Mouse (Mus musculus): ENCODE measurements at regions not wholly inside any gene's neighbourhood (a gene's known extent, or its start where the extent isn't known, plus 50 kb on each side); places are given as distances from the start of the nearest gene placed in this dataset.

- H3K27ac ChIP-seq (ENCODE audit: poor library complexity, severe bottlenecking): no peak overlapping the region
- H3K4me3 ChIP-seq: no peak overlapping the region
- no peaks in the 10 kb centered on the region for H3K4me1 ChIP-seq (replicated peaks)
- no peaks in the 10 kb centered on the region for H3K27me3 ChIP-seq (replicated peaks)
- 0 out of 2 replicates have a peak, but pooled peaks cover 3% of the 10 kb centered on the region for H3K9me3 ChIP-seq (replicated peaks)
- ATAC-seq (ENCODE audit: insufficient number of reproducible peaks, low FRiP score): no peak
- no peaks in the 10 kb centered on the region for H3K36me3 ChIP-seq
- 73% methylated on average over 3 of the region's 3 CpGs for WGBS
- H3K9ac ChIP-seq: no peak overlapping the region
- H3K4me2 ChIP-seq: no peak overlapping the region
These were observed 438.5 kb downstream of the Cdk5rap2 start for GRCm38 (mm10) chr4:69971721-69972120.

GRCm38 (mm10) chr4:69968424-69968823 lies 441.8 kb downstream of the Cdk5rap2 start:
- H3K27ac ChIP-seq (ENCODE audit: poor library complexity, severe bottlenecking): no peak overlapping the region
- no peaks in the 10 kb centered on the region for H3K36me3 ChIP-seq
- H3K4me2 ChIP-seq: no peak overlapping the region
- H3K4me1 ChIP-seq (replicated peaks): no peaks in the 10 kb centered on the region
- WGBS: 78% methylated on average over 1 of the region's 1 CpGs
- H3K9ac ChIP-seq: no peak overlapping the region
- no peak for ATAC-seq (ENCODE audit: insufficient number of reproducible peaks, low FRiP score)
- no peaks in the 10 kb centered on the region for H3K27me3 ChIP-seq (replicated peaks)
- no peaks in the 10 kb centered on the region for H3K9me3 ChIP-seq (replicated peaks)
- no peak overlapping the region for H3K4me3 ChIP-seq

Measured in heart, embryonic 12.5 days (tissue).